Mouse (Mus musculus) kidney, postnatal 10 days (tissue): ENCODE data around the gene Ccdc136.

Experiments used
- DNase-seq: peaks from one replicate; pipeline ENCODE4 v3.0.0; 2021; ENCODE audit warnings: mixed read lengths

The Ccdc136 gene

DNA sequence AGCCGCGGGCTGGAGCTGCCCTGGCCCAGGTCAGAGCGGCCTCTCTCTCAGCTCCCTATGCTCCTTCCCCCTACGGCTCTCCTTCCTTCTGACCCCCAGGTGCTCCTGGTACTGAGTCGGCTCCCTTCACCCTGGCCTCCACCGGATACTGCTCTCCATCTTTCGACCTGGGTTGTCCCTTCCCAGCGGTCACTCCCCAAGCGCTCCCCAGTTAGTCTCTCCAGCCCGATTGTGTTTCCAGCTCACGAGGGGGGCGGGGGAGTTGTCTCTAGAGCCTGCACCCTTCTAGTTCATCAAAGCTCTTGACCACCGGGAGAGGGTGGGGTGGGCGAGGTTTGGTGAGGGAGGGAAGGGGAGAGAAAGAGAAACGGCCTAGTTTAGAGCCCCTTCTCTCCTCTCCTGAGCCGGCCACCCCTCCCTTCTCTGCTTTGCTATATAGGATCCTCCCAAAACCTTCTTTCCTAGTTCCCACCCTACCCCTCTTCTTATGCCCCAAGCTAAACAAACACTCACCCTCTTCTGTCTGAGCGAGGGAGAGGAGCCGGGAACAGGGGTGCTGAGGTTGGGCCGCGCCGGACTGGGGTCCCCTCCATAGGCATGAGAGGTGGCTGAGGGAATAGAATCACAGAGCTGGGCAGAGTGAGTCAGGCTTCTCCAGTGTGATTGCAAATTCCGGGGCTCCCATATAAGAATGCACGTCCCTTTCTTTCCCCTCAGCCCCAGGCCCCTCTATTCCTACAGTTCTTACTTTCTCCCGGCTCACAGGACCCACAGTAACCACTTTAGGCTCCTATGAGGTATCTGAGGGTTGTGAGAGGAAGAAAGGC, 818 bp downstream of the Ccdc136 start:
- DNase-seq = no peak

GRCm38 (mm10) chr6:29397575-29397974, 1.5 kb downstream of the Ccdc136 start:
- DNase-seq = peak; percentile 34

DNA sequence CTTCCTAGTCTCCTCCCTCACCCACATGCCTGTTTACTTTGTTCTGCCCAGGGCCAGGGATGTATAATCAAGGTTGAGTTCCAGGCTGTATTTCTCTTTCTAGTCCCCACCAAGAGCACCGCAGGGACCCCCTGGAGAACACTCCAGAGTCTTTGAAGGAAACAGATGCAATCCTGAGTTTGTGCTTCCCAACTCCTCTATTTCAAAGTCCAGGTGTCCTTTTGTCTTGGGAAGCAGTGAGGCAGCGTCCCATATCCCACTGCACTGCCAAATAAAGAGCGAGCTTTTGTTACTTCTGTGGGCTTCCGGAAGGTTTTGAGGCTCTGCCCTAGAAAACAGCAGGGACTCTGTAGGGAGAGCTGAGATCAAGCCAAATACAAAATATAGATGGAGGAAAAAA, 3.7 kb downstream of the Ccdc136 start:
- DNase-seq = no peak

DNA sequence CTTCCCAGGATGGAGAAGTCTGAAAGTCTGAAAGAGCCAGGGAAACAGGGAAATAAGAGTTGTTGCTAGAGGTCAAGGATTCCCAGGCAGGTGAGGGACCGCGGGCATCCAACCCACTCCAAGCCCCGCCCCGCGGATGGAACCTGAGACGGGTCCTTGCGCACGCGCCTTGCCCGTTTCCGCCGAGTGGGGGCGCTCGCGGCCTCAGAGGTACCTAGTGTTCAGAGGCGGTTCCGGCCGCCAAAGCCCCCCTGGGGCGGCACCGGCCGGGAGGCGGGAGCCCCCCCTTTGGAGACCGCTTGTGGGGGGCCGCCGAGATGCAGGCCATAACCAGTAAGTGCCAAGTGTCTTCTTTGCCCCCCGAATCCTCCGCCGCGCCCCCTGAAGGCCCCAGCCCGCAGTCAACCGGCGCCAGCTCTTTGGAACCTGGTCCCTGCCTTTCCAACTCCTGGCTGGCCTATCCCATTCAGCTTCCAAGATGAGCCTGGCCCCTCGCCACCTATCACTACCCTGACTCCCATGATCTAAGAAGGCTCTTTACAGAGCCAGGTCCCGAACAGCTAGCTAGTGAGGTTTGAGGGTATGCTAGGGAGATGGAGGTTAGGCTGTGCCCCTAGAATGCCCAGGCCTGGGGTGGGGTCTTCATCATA, 6.7 kb downstream of the Ccdc136 start:
- peak; percentile 50 for DNase-seq

DNA sequence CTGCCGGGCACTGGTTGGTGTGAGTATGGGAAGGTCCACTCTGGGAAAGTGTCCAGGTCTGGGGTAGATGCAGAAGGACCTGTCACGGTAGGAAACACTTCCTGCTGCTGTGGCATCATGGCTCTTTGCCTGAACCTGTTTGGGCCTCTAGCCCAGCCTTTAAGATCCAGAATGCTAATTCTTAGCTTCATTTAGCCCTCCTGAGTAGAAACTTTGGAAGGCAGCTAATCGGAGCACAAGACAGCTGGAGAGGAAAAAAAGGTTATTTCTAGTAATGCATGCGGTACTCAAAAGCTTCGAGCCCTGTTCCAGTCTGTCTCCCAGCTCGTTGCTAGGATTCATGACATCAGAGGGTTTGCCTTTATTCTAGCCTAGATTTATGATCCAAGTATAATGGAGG, 10.3 kb downstream of the Ccdc136 start:
- no peak for DNase-seq

- no peak for DNase-seq
Observed at GRCm38 (mm10) chr6:29415446-29415845, 19.3 kb downstream of the Ccdc136 start.

DNA sequence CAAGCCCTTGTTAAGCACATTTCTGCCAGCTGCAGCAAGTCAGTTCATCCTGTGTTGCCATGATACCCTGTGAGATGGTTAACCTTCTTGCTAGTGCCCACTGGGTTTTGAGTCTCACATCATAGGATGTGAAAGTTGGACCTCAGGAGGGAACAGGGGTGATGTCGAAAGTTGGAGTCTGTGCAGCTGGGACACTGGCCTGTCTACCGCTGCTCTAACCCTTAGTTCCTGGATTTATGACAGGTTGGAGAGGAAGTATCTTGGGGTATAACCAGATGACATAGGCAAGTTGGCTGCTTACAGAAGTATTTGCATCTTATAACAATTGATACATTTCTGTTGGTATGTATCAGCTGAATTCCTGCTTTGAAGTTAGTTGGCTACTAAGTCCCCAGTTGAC, 24.5 kb downstream of the Ccdc136 start:
- no peak for DNase-seq

DNA sequence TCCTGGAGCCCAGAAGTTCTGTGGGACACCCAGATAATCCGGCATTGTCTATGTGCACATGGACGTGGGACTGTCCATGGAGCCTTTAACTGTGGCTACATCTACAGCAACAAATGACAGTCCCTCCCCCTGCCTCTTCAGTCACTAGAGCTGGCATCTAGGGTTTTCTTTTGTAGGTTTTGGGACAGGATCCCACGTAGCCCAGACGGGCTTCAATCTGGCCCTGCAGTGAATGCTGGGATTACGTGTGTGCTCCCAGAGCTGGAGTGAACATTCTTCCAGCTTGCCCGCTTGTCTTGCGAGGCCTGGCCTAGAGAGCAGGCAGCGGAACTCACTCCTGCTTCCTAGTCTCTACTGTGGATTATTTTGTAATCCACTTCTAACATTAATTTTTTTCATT, 29.0 kb downstream of the Ccdc136 start:
- DNase-seq = no peak

GRCm38 (mm10) chr6:29426331-29426730, 30.2 kb downstream of the Ccdc136 start:
- no peak for DNase-seq

DNA sequence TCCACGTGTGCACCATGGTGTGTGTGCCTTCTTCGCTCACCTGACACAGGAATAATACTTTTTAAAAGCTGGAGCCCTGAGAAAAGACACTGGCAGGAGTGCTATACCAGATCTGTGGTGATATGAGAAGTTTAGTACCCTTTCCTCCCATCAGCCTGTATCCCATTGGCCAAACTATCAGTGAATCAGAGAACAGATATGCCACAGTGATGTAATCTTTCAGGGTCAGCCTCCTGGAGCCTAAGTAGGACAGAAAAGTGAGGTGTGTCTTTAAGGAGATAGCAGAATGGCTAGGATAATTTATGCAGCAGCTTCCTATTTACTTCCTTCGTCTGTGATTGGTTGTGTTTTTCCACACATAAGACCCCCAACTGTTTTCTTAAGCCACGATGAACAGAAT, 32.1 kb downstream of the Ccdc136 start:
- no peak for DNase-seq

DNA sequence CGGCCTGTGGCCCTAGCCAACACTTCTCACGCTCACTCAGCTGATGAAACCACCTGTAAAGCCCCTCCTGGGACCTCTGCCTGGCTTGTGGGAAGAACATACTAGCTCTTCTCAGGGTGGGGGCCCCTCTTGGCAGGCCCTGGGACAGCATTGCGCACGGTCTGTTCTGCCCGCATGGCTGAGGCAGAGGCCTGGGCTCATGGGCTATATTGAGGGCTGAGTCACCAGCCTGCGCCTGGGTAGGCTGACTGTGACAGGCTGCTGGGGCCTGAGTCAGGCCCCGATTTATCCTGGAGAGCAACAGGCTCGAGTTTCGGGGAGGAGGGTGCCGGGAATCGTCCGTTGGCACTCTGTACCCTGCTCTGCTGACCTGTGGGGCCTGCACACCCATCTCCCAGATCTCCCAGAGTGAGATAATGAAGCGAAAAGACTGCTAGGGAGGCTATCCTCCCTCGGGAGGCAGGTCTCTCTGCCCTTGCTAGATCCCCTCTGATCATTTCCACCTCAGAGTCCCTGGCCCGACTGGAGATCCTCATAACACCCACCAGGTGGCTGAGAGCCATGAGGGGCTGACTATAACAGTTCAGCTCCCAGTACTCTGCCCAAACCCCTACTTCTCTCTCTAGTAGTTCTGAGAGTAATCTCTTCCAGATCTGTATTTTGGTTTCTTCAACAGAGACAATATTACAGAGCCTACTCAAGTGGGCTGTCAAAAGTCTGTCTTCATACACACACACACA, 34.7 kb downstream of the Ccdc136 start:
- DNase-seq = no peak

GRCm38 (mm10) chr6:29431473-29431872, 35.4 kb downstream of the Ccdc136 start:
- DNase-seq = no peak

DNA sequence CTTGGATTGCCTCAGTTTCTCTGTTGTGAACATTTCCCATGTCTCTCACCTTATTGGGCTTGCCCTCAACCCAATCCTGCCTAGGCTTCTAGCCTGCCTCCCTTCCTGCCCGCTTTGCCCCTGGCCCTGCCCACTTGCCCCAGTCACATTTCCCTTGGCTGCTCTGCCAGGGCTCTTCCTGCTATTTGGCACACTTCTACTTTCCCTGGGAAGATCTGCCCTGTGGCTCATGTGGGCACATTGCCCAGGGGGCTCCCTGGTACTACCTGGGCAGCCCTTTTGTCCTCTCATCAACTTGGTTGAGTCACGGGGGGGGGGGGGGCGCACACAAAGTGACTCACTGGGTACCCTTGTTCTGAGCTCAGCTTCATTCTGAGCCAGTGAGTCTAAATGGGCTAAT, 36.0 kb downstream of the Ccdc136 start:
- DNase-seq = no peak

GRCm38 (mm10) chr6:29432676-29433037, 36.5 kb downstream of the Ccdc136 start:
- no peak for DNase-seq

DNA sequence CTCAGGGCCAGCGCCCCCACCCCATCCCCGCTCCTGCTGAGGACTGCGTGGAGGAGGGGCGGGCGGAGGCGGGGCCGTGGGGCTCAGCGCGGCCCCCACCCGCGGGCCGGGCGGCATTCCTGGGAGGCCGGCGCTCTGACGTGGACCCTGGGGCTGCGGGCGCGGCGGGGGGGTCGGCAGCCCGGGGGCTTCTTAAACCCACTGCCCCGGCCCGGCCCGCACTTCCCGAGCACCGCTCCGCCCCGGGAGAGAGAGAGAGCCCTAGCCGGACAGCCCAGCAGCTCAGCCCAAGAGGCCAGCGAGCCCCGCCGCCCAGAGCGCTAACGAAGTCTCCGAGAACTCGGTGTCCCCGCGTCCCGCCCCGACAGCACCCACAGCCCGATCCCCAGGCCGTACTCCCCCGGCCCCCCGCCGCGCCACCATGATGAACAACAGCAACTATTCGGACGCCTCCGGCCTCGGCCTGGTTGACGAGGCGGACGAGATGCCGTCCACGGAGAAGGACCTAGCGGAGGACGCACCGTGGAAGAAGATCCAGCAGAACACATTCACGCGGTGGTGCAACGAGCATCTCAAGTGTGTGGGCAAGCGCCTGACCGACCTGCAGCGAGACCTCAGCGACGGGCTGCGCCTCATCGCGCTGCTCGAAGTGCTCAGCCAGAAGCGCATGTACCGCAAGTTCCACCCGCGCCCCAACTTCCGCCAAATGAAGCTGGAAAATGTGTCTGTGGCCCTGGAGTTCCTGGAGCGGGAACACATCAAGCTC, 37.1 kb downstream of the Ccdc136 start, which contains the start of gene Flnc:
TSS of gene Flnc (plus strand) at position 219 of the 766 bp plus-strand sequence.
- DNase-seq = peak; percentile 74

GRCm38 (mm10) chr6:29433804-29434795, 38.0 kb downstream of the Ccdc136 start:
- DNase-seq = peak; percentile 43

DNA sequence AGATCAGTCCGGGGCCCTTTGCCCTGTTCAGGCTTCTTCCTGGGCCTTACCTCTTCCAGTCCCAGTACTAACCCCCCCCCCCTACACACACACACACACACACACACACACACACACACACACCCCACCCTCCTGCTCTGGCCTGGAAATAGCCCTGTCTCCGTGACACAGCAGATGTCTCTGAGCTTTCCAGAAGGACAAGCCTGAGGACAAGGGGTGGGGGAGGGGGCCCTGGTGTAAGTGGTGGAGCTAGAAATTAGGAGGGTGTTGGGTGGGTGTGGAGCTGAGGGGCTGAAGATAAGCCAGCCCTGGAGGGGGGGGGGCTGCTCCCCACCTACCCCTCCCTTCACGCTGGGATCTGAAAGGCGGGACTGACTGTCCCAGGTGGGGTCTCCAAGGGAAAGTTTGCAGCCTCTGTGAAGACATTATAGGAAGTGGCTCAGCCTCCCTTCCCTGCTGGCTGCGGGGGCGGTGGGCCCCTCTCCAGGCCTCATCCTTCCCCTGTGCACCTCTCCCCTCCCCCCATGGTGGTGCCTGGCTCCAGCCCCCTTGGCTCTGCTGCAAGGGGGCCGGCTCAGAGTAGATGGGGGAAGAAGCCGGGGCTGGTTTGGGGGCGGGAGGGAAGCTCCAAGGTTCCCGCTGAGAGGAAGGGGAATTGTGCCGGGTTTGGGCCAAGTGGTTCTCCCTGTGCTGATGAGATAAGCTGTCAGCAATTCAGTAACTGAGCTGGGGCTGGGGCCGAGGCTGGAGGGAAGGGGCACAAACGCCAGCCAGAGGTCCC, 39.0 kb downstream of the Ccdc136 start:
- DNase-seq = peak; percentile 61

- DNase-seq = peak; percentile 47
Observed at GRCm38 (mm10) chr6:29435940-29436451, 39.9 kb downstream of the Ccdc136 start.

GRCm38 (mm10) chr6:29436461-29436934, 40.4 kb downstream of the Ccdc136 start:
- peak; percentile 57 for DNase-seq

GRCm38 (mm10) chr6:29439251-29439650, 43.1 kb downstream of the Ccdc136 start:
- no peak for DNase-seq
